Mouse (Mus musculus) embryonic fibroblast, embryonic 13.5 days (primary cell): ENCODE results near the gene Edrf1.

Experiments
- CTCF ChIP-seq: IDR thresholded peaks from 2 replicates; pipeline ENCODE4 v1.5.1; 2011; ENCODE audit warnings: mild to moderate bottlenecking, control low read depth, low read length, moderate library complexity, borderline replicate concordance; ENCODE audit not compliant: insufficient read depth
- POLR2A ChIP-seq: IDR thresholded peaks from 2 replicates; pipeline ENCODE4 v1.6.1; 2011; ENCODE audit warnings: low read depth, mild to moderate bottlenecking, control low read depth, low read length, moderate library complexity

DNA sequence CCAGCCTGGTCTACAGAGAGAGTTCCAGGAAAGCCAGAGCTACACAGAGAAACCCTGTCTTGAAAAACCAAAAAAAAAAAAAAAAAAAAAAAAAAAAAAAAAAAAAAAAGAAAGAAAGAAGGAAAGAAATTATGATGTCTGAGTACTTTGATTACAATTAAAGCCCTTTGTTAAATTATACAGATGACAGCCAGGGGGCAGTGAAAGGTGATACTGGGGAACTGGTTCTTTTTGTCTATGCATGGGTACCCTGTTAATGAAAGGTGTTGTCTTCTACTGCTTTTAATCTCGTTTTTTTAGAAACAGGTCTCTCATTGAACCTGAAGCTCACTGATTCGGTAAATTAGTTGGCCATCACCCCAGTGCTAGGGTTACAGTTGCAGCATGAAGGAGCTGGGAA is 70.0 kb downstream of the Edrf1 start:
- TF ChIP-seq CTCF (no peak), POLR2A (no peak)
